Mouse (Mus musculus): ENCODE measurements at regions not wholly inside any gene's neighbourhood (a gene's known extent, or its start where the extent isn't known, plus 50 kb on each side); places are given as distances from the start of the nearest gene placed in this dataset.
A peak's percentile ranks its signal among the peaks of the same experiment; 100 is the strongest.

DNA sequence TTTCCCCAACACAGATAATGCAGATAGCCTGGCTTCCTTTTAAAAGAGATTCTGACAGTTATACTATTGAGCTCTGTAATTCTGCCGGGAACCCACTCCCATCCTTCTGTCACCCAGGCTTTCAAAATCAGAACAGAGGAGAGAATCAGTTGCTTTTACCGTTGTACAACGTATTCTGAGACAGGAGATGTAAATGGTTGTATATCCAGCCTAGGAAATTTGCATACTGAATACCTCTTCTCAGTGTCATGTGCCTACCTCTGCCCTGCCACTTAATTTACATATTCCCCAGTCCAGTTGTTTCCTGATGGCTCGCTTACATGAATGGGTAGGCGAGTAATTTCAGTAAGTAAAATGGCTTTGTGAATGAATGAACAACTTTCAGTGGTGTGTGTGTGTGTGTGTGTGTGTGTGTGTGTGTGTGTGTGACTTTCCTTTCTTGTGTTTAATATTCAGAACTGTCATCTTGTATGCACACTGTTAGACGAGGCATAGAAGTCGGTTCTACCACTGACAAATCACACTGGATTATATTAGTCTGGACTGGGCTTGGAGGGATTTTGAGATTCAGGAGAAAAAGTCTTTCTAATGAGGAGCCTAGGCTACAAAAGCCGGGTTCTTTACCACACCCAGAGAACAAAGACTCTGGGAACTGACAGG is 282.2 kb upstream of the Cdh6 start:
- H3K9me3 ChIP-seq (replicated peaks) = no peaks in the 10 kb centered on the region
- no peak for DNase-seq (ENCODE audit: low spot score)
- 84% methylated on average over 8 of the region's 8 CpGs for WGBS

DNA sequence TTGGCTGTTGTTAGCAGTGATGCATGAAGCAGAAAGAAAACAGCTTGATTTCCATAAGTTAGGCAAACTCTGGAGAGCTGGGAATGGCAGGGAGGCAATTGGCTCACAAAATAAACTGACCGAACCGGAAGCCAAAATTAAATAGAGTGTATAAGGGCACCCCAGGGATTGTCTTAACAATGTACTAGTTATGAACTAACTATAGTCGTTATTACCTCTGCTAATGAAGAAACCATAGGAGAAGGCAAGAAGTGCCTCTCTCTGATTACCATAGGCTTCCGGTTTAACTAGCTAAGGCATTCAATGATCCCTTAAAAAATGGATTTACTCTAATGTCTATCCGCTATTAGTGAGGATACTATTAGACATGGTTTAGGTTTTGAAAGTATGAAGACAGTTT is 276.9 kb upstream of the Cdh6 start:
- no peak overlapping the region for H3K4me3 ChIP-seq
- no peak for DNase-seq (ENCODE audit: low spot score)
- no peak overlapping the region for H3K27ac ChIP-seq
- H3K27me3 ChIP-seq (ENCODE audit: low read depth, poor library complexity, severe bottlenecking) = no peaks in the 10 kb centered on the region
- 85% methylated on average over 5 of the region's 5 CpGs for WGBS
- no peaks in the 10 kb centered on the region for H3K36me3 ChIP-seq
- H3K9me3 ChIP-seq (replicated peaks) = no peaks in the 10 kb centered on the region
- no peaks in the 10 kb centered on the region for H3K4me1 ChIP-seq

More for the DNA sequence above, 282.2 kb upstream of the Cdh6 start:
- H3K4me1 ChIP-seq = no peaks in the 10 kb centered on the region
- H3K27me3 ChIP-seq (ENCODE audit: low read depth, poor library complexity, severe bottlenecking) = no peaks in the 10 kb centered on the region
- no peak overlapping the region for H3K27ac ChIP-seq
- no peaks in the 10 kb centered on the region for H3K36me3 ChIP-seq
- no peak overlapping the region for H3K4me3 ChIP-seq

DNA sequence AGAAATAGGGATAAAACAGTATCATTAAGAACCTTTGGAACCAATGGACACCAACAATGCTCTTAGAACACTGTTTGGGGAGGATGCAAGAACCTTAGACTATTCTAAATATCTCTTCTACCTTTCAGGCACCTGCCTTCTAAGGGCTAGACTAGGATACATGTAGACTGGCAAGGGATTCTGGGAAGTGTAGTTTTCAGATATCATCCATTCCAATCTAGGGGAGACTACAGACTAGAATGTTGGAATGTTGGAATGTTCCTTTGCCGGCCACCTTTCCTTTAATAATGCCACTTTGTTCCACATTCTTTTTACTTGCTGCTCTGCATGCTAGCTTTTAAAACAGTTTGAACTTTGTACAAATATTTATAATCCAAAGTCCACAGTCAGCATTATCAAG is 261.1 kb upstream of the Cdh6 start:
- DNase-seq (ENCODE audit: low spot score) = no peak
- no peaks in the 10 kb centered on the region for H3K36me3 ChIP-seq
- WGBS = 89% methylated on average over 1 of the region's 1 CpGs
- no peaks in the 10 kb centered on the region for H3K9me3 ChIP-seq (replicated peaks)
- no peak overlapping the region for H3K4me3 ChIP-seq
- H3K4me1 ChIP-seq = no peaks in the 10 kb centered on the region
- H3K27me3 ChIP-seq (ENCODE audit: low read depth, poor library complexity, severe bottlenecking) = no peaks in the 10 kb centered on the region
- H3K27ac ChIP-seq = no peak overlapping the region

DNA sequence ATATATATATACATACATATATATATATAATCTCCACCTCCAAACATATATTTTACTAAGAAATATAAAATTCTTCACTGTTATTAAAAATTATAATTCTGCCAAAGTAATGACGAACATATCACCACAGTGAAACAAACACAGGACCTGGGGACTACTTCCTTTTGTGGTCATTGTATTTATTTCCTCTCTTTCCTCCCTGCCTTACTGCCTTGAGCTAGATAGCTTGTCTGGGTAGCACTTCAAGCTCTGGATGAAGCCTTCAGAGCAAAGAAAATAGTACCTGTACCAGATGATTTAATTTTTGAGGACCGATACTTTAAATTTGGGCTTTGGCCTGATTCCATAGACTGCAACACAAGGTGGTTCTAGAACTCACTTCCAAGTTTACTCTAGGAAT is 259.5 kb upstream of the Cdh6 start:
- Histone ChIP-seq H3K27ac (no peak overlapping the region), H3K36me3 (no peaks in the 10 kb centered on the region), H3K9me3 (replicated peaks) (no peaks in the 10 kb centered on the region), H3K4me3 (no peak overlapping the region), H3K4me1 (no peaks in the 10 kb centered on the region), H3K27me3 (ENCODE audit: low read depth, poor library complexity, severe bottlenecking) (no peaks in the 10 kb centered on the region)
- 89% methylated on average over 2 of the region's 2 CpGs for WGBS
- no peak for DNase-seq (ENCODE audit: low spot score)

DNA sequence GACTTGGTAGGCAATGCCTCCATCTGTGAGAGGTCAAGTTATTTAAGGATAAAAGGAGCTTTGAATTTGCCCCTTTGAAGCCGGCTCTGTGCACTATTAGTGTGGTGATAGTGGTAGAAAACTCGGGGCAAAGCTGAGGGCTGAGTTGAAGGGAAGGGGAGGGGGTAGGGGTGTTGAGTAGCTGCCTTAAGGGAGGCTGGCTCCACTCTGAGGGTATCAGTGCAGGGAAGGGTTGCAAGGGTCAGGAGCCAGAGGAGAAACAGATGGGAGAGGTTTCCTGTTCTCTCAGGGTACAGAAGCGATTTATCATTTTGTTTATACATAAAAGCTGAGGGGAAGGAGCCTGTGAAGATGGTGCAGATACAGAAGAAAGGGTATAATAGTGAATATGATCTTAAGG is 246.1 kb upstream of the Cdh6 start:
- Histone ChIP-seq H3K36me3 (no peaks in the 10 kb centered on the region), H3K4me1 (peaks cover 8% of the 10 kb centered on the region), H3K9me3 (replicated peaks) (no peaks in the 10 kb centered on the region), H3K4me3 (no peak overlapping the region), H3K27me3 (ENCODE audit: low read depth, poor library complexity, severe bottlenecking) (no peaks in the 10 kb centered on the region), H3K27ac (peak overlapping the region; percentile 30; the same call in 1 of the 2 replicates)
- DNase-seq (ENCODE audit: low spot score) = no peak
- 19% methylated on average over 3 of the region's 3 CpGs for WGBS

DNA sequence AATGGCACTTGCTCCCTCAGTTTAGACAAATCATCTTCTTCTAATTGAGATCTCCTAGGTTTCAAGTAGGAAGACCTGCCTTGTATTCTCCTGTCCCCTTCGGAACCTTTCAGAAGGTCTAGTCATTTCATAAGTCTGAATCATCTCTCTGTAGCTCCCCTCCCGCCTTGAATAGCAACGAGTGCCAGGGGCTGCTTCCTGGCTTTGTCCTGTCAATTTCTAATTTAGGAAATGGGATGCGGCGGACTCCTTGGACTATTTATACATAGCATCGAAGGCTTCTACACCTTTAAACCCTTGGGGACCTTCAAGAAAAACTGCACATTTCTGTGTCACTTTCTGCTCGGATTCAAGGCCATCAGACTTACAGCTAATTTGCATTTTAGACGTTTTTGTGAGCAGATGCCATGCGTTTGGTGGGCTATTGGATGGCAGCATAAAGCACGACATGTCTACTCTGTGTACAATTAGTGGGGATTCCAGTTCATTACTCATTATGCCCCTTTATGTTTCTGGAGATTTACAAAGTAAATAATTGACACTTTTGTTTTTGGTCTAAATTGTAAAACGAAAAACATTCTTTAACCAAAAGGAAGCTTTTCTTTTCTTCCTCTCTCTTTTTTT is 236.7 kb upstream of the Cdh6 start:
- Histone ChIP-seq H3K4me1 (no peaks in the 10 kb centered on the region), H3K27me3 (ENCODE audit: low read depth, poor library complexity, severe bottlenecking) (no peaks in the 10 kb centered on the region), H3K9me3 (replicated peaks) (no peaks in the 10 kb centered on the region), H3K4me3 (no peak overlapping the region), H3K36me3 (no peaks in the 10 kb centered on the region), H3K27ac (no peak overlapping the region)
- DNase-seq (ENCODE audit: low spot score) = no peak
- WGBS = 74% methylated on average over 11 of the region's 11 CpGs

DNA sequence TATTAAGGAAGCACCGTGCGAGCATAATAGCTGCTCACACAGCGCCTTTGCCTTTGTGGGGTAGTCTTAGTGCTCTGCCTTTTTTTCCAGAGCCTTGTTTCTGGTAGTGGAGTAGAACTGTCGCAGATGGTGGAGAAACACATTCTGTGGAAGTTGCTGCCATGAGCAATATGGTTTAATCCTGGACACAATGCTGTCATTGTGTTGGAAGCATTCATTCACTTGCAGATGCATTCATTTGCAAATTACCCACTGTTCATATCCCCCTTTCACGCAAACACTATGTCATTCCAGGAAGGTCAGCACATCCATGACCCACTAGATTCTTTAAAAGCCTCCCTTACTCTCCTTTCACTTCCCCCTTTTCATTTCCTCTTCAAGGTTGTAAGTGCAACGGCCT is 219.7 kb upstream of the Cdh6 start:
- Histone ChIP-seq H3K4me1 (peaks cover 11% of the 10 kb centered on the region), H3K4me3 (no peak overlapping the region), H3K9me3 (replicated peaks) (no peaks in the 10 kb centered on the region), H3K36me3 (no peaks in the 10 kb centered on the region), H3K27ac (no peak overlapping the region), H3K27me3 (ENCODE audit: low read depth, poor library complexity, severe bottlenecking) (no peaks in the 10 kb centered on the region)
- DNase-seq (ENCODE audit: low spot score) = no peak
- WGBS = 38% methylated on average over 6 of the region's 6 CpGs

DNA sequence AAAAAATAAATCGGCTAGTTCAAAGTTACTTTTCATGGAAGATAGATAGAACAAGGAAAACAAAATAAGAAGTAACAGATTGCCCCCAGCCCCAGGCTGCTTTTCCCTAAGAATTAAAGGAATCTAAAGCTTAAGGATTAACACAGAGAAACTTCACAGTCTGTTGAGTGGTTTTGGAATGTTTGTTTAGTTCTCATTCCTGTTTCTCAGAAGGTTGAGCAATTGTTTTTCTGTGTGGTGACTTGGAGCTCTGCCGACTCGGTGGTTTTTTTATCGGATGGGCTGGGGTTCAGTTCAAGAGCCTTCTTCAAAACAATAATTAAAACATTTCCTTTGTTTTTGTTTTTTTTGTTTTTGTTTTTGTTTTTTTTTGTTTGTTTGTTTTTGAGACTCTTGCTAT is 217.9 kb upstream of the Cdh6 start:
- Histone ChIP-seq H3K4me1 (peaks cover 11% of the 10 kb centered on the region), H3K36me3 (no peaks in the 10 kb centered on the region), H3K9me3 (replicated peaks) (no peaks in the 10 kb centered on the region), H3K27me3 (ENCODE audit: low read depth, poor library complexity, severe bottlenecking) (no peaks in the 10 kb centered on the region), H3K4me3 (no peak overlapping the region), H3K27ac (no peak overlapping the region)
- DNase-seq (ENCODE audit: low spot score) = no peak
- 91% methylated on average over 4 of the region's 4 CpGs for WGBS

DNA sequence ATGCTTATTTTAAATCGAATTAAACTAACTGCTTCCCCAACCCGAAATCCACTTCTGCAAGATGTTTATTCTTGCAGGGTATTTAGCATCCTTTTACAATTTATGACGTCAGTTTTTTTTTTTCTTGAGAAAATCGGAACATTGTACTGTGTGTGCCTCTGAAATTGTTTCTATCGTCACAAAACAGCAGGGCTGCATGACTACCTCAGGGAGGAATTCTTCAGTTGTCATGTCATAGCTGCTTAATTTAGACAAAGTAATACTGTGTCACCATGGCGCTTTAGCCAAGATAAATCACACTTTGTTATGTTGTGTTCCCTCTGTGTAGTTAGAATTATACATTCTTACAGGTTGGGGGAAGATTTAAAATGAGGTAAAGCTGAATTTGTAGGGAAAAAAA is 211.3 kb upstream of the Cdh6 start:
- WGBS = 65% methylated on average over 6 of the region's 6 CpGs
- no peak overlapping the region for H3K4me3 ChIP-seq

DNA sequence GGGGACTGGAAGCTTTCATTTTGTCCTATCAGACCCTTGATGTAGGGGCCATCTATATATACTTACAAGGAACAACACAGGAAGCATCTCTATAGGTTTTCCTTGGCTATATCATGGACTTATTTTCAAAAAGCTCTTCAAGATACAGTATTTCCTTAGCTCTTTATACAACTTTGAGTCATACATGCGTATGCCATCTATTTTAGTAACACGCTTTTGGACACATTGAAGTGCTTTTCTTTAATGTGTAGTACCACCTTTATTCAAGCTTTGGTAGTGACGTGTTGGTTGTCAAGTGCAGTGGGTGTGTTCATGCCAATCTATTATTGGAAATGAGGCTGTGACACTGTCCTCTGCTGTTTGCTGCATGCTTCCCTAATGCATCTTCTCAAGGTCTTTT is 202.1 kb upstream of the Cdh6 start:
- Histone ChIP-seq H3K9me3 (replicated peaks) (no peaks in the 10 kb centered on the region), H3K27me3 (ENCODE audit: low read depth, poor library complexity, severe bottlenecking) (no peaks in the 10 kb centered on the region), H3K4me1 (no peaks in the 10 kb centered on the region), H3K4me3 (no peak overlapping the region), H3K36me3 (no peaks in the 10 kb centered on the region), H3K27ac (no peak overlapping the region)
- 84% methylated on average over 3 of the region's 3 CpGs for WGBS
- no peak for DNase-seq (ENCODE audit: low spot score)

More for the DNA sequence above, 211.3 kb upstream of the Cdh6 start:
- no peak for DNase-seq (ENCODE audit: low spot score)
- Histone ChIP-seq H3K4me1 (no peaks in the 10 kb centered on the region), H3K27me3 (ENCODE audit: low read depth, poor library complexity, severe bottlenecking) (no peaks in the 10 kb centered on the region), H3K9me3 (replicated peaks) (no peaks in the 10 kb centered on the region), H3K36me3 (no peaks in the 10 kb centered on the region), H3K27ac (no peak overlapping the region)

DNA sequence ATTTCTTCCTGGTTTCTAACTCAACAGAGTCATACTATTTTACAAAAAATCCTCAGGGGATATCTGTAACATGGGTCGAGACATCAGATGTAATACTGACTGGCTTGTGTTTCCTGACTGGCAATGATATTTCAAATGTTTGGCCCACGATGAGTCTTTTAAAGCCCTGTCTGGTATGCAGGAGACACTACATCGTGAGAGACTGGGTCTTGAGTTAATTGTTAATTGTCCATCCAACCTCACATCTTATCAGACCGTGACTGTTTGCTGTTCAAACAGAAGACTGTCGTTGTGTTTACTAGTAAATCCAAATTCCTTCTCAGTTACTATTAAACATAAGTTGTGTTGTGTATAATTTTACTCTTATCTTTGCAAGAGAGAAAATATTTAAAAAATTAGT is 195.3 kb upstream of the Cdh6 start:
- Histone ChIP-seq H3K27ac (no peak overlapping the region), H3K27me3 (ENCODE audit: low read depth, poor library complexity, severe bottlenecking) (no peaks in the 10 kb centered on the region), H3K36me3 (no peaks in the 10 kb centered on the region), H3K4me3 (no peak overlapping the region), H3K4me1 (0 out of 2 replicates have a peak, but pooled peaks cover 3% of the 10 kb centered on the region), H3K9me3 (replicated peaks) (no peaks in the 10 kb centered on the region)
- DNase-seq (ENCODE audit: low spot score) = no peak
- WGBS = 89% methylated on average over 5 of the region's 5 CpGs

DNA sequence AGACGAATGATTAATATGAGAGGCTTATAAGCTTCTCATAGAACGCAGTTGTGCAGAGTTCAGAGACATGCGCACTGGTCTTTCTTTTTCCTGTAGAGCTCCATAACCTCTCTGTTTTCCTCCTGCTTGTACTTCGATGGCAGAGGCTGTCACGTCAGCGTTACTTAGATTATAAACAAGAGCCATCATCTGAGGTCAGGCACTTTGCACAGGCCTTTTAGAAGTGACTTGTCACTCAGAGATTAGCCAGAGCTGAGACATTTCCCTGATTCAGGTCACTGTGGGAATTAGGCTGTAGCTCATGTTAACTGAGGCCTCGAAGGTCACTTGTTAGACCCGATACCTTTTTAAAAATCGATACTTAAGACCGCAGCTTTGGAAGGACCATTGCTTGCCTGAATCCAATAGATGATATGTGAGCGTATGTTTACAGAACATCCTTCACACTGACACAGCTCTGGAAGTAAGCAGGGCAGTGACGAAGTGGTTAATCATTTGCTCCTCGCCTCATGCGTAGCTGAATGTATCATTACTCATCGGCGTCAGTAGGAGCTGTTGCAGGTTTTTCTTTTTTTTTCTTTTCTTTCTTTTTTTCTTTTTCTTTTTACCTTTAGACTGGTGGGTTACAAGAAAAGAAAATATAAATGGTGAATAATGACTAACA is 193.9 kb upstream of the Cdh6 start:
- WGBS = 56% methylated on average over 16 of the region's 16 CpGs
- Histone ChIP-seq H3K27me3 (ENCODE audit: low read depth, poor library complexity, severe bottlenecking) (no peaks in the 10 kb centered on the region), H3K36me3 (no peaks in the 10 kb centered on the region), H3K9me3 (replicated peaks) (no peaks in the 10 kb centered on the region), H3K4me3 (no peak overlapping the region), H3K4me1 (0 out of 2 replicates have a peak, but pooled peaks cover 3% of the 10 kb centered on the region), H3K27ac (no peak overlapping the region)
- no peak for DNase-seq (ENCODE audit: low spot score)

DNA sequence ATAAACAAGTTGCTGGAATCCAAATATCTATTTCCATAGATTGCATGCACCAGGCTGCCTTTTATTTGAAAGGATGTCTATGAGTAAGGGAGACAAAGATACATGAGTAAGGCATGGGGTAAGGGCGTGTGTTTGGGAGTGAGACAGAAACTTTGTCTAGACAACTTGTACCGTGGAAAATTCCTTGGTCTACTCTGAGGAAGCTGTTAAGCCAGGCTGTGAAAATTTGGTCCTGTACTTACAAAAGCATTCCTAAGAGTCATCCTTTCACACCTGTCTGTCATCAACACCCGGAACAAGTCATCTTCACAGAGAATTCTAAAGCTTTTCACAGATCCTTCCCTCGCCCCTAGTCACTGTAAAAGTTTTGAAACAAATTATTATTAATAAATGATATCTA is 193.1 kb upstream of the Cdh6 start:
- Histone ChIP-seq H3K9me3 (replicated peaks) (no peaks in the 10 kb centered on the region), H3K4me1 (0 out of 2 replicates have a peak, but pooled peaks cover 3% of the 10 kb centered on the region)
- 54% methylated on average over 4 of the region's 4 CpGs for WGBS

More for the DNA sequence above, 193.1 kb upstream of the Cdh6 start:
- H3K27me3 ChIP-seq (ENCODE audit: low read depth, poor library complexity, severe bottlenecking) = no peaks in the 10 kb centered on the region
- DNase-seq (ENCODE audit: low spot score) = no peak
- H3K4me3 ChIP-seq = no peak overlapping the region
- H3K36me3 ChIP-seq = no peaks in the 10 kb centered on the region
- H3K27ac ChIP-seq = no peak overlapping the region
